Mouse (Mus musculus): ENCODE data around the gene Prkcq.

DNA sequence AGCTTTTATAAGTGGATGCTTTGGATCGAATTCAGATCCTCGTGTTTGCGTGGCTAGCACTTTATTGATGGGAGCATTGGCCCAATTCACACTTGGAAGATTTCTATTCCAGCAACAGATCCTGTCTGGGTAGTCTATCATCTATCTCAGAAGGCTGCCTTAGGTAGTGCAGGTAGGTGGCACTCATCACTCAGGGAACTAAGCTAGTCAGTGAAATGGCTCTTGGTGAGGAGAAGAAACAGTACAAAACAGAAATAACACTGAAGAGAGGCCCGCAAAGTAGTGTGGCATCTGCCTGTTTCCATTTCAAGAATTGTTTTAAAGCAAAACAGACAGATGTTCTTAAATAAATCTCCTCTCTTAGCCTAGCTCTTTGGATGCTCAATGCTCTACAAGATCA is 10.6 kb upstream of the Prkcq start:
- TF ChIP-seq CTCF (IDR thresholded peaks at IDR 0.05; ENCODE audit: control insufficient read depth, insufficient read depth, insufficient replicate concordance, low read depth, low read length): no peak
- no peak for TF ChIP-seq POLR2A (IDR thresholded peaks at IDR 0.05; ENCODE audit: control insufficient read depth, low read depth, low read length)
